Mouse (Mus musculus) myocyte (in vitro differentiated cells): ENCODE data around the gene Gm14124.

Source experiments
- POLR2A ChIP-seq: IDR thresholded peaks from one replicate; pipeline ENCODE4 v1.6.1; 2011; ENCODE audit warnings: low read depth, mild to moderate bottlenecking, control low read depth, moderate library complexity; ENCODE audit not compliant: insufficient read length
- SRF ChIP-seq: IDR thresholded peaks from one replicate; pipeline ENCODE4 v1.6.1; 2011; ENCODE audit warnings: low read depth; ENCODE audit not compliant: control insufficient read depth, insufficient read length
- TCF12 ChIP-seq: IDR thresholded peaks from one replicate; pipeline ENCODE4 v1.6.1; 2011; ENCODE audit warnings: mild to moderate bottlenecking, control low read depth; ENCODE audit not compliant: poor library complexity, insufficient read depth, severe bottlenecking

GRCm38 (mm10) chr2:150307183-150307773 is 50.0 kb downstream of the Gm14124 start:
- no peak for TF ChIP-seq POLR2A
- TF ChIP-seq SRF = no peak
- no peak for TF ChIP-seq TCF12
